Mouse (Mus musculus) kidney, adult 8-10 months (tissue): ENCODE results near the gene Nadk.

ENCODE experiments used
- DNase-seq, 2 experiments: peaks; one replicate each; pipeline ENCODE4 v3.0.0; 2022

Gene Nadk

GRCm38 (mm10) chr4:155605132-155605531 is 43.0 kb downstream of the Nadk start:
- DNase-seq = no peak

- DNase-seq = no peak
Observed at GRCm38 (mm10) chr4:155606825-155607224, 44.6 kb downstream of the Nadk start.

- no peak for DNase-seq
Observed at GRCm38 (mm10) chr4:155611860-155612259, 49.7 kb downstream of the Nadk start.

DNA sequence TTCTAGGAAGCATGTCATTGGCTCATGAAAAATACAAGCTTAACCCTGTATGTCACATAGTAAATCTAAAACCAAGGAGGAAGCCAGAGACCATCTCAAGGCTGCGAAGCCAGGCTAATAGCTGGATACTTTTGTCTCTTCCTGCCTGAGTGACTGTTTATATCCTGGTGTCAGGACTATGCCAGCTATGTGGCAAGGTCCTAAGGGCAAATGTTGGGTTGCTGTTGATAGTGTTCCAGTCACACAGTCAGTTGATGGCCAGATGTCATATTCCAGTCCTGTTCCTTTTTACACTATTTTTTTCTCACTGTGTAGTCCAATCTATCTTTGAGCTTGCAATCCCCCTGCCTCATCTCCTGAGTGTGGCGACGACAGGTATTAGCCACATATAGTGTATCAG is 51.1 kb downstream of the Nadk start:
- no peak for DNase-seq

- DNase-seq = no peak
Observed at GRCm38 (mm10) chr4:155618321-155618720, 56.1 kb downstream of the Nadk start.

DNA sequence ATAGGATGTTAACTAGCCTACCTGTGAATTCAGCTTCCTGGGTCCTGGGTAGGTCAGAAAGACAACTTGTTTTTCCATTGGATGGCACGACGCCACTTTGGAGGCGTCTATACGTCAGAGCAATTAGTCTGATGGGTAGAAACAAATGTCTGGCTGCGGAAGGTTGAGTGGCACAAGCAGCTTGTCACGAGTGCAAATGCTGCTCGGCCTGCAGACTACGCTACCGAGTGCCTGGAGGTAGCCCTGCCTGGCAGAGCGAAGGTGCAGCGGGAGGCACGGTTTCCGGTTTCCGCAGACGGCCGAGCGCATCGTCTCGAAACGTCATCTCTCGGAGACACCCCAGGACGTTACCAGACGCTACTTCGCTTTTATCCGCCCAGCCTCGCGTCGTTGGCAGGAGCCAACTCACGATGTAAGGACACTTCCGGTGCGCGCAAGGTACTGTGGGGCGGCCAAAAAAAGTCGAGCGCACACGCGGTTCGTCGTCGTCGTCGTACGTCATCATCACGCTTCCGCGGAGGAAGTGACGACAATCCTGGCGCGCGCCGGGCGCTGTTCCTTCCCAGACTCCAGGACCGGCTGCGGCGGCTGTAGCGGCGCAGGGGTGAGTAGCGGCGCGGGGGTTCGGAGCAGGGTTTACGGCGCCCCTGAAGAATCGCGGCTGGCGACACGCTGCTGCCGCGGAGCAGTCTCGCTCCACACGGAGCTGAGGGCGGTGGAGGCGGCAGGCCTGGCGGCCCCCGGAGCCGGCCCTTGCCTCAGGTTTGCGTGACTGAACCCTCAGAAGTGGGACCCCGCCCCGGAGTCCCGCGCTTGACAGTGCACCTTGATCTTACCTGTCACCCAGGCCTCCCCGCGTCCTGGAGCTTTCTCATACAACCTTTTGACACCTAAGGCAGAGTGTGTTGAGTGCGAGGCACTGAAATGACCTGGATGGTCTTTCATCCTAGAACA is 62.4 kb downstream of the Nadk start, which contains the start of gene Cdk11b:
TSS of gene Cdk11b (plus strand) at position 517 of the 954 bp plus-strand sequence.
- DNase-seq = peak; percentile 96 to 97

DNA sequence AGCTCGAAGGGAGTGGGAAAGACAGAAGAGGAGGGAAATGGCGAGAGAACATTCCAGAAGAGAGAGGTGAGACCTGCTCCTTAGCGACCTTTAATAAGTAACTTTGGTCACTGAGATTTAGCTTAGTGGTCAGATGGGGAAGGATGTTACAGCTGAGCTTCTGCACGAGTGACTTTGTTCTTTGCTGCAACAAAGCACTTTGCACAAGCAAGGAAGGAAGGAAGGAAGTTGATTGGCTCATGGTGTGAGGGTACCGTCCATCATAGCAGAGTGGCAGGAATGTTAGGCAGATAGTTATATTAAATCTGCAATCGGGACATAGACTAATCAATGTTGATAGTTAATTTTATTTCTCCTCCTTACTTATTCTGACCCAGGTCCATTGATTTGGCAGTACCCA is 68.1 kb downstream of the Nadk start:
- DNase-seq = no peak

DNA sequence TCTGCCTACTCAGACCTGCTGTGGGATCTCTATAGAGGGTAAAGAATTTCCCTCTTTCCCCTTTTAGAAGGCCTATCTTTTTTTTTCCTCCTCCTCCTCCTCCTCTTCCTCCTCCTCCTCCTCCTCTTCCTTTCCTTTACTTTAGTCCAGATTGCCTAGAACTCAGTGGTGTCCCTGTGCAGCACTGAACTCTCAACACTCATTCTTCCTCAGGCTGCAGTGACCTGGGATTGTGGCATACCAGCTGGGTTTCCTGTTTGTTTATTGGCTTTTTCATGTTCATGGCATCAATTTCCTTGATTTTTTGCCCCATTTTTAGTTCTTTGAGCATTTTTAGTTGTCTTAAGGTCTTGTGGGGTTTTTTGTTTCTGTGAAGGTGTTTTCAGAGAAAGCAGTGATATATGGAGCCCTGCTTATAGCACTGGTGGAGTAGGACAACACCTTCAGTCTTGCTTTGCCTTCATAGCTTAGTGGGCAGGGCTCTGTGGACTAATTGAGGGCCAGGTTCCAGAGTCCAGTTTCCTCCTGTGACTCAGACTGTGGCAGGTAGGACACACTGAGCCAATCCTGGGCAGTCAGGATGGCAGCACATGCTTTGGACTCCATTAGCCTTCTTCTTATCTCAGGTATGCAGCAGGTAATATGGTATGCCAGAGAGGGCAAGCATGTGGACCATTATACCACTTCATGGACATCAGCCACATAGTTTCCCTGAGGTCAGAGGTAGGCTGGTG is 73.8 kb downstream of the Nadk start:
- DNase-seq = peak in 1 of 2 experiments; percentile 38
